Mouse (Mus musculus): ENCODE results near the gene Anapc2.
A peak's percentile ranks its signal among the peaks of the same experiment; 100 is the strongest.

Gene Anapc2

DNA sequence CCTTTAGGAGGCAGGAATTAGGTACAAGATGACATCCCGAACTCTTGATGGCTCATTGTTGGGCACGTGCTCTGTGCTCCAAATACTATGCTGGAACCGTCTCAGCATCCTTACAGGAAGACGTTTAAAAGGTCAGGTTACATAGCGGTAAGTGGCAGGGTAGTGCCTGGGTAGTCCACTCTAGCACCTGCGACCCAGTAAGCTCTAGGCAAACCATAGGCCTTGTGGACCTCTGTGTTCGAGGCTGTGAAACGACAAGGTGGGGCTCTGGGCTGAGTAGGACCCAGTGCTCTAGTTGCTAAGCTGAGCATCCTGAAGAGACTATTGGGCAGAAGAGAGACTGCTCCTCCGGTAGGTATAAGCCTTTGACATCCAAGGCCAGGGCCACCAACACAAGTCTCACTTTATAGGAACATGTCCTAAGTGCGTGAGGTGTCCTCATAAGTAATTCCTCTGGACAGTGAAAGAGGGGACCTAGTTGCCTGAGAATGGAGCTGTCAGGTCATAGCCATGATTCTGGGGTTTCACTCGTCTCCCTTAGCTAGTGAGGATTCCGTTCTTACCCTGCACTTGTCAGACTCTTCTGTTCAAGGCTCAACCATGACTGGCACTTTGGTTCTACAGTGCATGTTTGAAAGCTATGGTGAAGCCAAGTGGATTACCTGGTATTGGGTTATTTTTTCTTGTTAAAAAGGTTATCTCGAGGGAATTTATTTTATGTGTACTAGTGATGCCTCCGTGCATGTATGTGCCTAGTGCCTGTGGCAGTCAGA is 33.5 kb downstream of the Anapc2 start:
- no peak for DNase-seq

DNA sequence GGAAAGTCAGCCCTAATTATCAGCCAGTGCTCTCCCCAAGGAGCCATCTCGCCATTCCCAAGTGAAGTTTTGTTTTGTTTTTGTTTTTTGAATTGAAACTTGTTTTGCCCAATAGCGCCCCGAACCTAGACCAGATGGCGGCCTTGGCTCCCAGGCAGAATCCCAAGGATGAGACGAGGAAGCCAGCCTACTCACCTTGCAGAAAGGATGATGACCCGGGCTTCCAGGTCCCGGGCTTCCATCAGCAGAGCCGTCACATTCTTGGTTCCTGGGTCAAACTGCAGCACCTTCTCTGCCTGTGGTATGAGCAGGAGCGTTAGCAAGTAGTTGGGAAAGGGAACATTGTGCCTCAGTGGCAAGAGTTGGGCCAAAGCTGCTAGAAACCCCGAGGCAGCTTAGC is 37.9 kb downstream of the Anapc2 start:
- peak; percentile 59 for DNase-seq

DNA sequence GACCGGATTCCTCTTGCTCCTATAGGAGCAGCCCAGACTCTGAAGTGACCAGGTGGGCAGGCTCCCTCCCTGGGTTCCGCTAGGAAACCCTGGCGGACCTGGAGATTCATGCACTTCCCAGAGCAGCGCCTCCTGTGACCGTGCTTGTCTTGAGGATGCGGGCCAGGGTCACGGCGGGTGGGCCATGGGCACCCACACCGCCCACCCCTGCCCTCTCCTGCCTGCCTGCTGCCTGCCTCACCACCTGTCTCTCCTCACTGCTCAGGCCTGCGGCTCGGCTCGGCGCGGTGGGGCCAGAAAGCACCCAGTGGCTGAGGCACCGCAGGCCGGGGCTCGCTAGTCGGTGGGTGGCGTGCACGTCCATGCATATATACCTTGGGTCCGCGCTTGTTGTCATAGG is 38.7 kb downstream of the Anapc2 start:
- peak; percentile 63 for DNase-seq

DNA sequence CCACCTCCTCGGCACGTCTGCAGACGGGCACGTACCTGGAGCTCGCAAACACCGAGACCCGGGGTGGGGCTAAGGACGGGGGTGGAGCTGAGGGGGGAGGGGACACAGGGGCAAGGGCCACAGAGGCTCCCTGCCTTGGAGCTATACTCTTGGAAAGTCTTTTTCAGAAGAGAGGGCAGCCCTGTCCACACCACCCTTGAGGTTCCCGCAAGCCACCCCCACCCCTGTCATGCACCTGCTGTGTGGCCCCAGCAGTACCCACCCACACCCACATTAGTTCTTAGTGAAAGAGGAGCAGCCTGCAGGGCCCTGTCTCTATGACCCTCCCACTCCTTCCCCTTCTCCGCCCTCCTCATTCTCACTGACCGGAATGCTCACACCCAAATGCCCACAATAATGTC is 39.2 kb downstream of the Anapc2 start:
- peak; percentile 17 for DNase-seq

DNA sequence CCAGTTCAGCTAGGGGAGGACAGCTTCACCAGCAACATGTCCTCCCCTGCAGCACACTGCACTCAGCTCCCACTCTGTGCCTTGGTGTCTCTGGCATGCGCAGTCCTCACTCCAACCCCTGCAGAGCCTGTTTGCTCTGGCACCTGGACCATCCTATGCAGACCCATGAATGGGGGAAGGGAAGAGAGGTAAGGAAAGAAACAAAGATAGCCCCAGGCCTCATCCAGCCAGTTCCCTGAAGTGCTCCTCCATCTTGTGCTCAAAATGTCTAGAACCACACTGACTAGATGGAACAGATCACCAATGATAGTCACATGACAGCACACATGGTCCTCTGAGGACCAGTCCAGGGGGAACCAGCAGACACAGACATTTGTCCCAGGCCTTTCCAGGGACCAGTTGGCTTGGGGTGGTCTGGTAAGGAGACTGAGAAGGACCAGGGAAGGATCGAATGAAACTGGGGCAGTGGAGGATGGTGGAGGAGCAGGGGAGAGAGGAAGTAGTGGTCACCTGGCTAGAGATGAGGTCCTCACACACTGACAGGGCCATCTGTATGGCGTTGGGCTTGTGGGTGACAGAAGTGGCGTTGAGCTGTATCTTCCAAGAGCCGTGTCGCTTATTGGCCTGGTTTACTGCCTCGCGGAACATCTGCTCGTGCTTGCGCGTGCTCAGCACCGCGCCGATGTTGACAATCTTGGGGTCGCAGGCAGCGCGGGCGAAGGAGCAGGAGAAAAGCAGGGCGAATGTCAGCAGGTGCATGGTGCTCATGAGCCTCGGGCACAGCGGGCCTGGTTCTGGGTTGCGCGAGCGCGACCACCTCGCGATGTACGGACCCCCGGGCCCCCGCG is 46.1 kb downstream of the Anapc2 start:
- peak; percentile 83 for DNase-seq

DNA sequence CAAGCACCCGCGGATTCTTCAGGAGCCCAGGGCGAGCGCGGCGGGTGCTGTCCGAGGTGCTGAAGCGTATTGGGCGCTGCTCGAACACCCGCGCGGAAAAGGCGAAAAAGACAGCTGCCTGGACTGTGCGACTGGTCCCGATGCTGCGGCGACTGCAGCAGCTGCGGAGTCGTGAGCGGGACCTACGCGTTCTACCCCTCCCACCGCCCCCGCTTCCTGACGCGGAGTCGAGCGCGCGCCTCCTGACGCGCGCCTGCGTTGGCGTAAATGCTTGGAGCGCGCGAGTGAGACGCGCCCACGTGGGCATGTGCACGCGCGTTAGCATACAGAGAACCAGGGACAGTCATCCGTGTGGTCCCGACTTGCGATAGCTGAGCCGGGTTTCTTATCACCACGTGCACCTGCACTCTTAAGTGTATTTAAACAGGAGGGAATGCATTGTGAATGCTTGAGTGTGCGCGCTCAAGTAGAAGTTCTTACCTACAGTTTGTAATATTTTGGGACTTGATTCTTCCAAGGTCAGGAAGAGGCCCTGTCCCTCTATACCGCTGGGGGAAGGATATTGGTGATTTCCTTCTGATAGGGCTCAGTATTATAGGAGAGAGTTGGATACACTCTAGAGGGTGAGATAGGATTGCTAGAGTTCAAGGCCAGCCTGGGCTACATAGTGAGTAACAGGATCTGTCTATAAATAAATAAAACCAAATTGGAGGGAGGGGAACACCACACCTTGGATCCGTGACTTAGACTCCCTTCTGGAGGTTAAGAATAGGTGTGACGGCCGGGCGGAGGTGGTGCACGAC is 46.9 kb downstream of the Anapc2 start, which contains the start of gene Grin1:
Gene Grin1 (minus strand): TSS at position 217 of the 803 bp plus-strand sequence.
- peak; percentile 91 for DNase-seq

DNA sequence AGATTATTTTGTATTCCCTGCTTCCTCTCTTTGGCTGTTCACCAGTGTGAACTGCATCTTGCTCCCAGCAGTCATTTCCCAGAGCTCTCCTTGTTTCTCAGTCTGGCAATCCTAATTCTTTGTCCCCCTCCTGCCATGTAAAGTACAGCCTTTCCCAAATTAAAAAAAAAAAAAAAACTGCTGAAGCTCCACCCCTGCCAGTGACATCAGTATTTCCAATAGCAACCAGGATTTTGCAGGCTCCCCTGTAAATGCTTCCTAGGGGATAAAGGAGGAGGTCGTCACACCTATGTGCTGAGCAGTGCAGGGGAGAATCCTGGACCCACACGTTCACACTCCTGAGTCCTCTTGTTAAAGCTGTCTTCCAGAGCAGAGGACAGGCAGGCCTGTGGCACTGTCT is 47.8 kb downstream of the Anapc2 start:
- DNase-seq: no peak

DNA sequence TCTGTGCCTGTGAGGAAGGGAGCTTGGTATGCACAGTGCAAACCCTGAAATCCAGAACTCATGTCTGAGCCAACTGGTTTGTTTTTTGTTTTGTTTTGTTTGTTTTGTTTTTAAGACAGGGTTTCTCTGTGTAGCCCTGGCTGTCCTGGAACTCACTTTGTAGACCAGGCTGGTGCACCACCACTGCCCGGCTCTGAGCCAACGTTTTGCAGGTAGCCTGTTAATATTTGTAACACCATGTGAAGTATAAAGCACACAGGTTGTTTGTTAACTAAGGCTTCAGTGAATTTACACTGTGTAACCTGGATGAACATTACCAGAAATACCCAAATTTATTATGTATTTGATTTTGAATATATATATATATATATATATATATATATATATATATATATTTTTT is 53.8 kb downstream of the Anapc2 start:
- DNase-seq: no peak

DNA sequence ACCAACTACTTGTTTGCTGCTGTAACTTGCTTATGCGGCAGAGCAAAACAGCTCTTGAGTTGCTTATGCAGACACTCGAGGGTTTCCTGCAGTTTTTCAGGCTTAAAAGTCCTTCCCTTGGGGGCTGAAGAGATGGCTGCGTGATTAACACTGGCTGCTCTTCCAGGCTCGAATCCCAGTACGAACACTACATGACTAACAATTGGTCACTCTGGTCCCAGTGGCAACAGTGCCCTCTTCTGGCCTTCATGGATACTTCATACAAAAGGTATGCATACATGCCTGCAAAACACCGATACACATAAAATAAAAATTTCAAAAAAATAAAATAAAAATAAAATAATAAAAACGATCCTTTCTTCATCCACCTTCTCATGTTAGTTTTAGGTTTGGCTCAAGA is 56.2 kb downstream of the Anapc2 start:
- no peak for DNase-seq

DNA sequence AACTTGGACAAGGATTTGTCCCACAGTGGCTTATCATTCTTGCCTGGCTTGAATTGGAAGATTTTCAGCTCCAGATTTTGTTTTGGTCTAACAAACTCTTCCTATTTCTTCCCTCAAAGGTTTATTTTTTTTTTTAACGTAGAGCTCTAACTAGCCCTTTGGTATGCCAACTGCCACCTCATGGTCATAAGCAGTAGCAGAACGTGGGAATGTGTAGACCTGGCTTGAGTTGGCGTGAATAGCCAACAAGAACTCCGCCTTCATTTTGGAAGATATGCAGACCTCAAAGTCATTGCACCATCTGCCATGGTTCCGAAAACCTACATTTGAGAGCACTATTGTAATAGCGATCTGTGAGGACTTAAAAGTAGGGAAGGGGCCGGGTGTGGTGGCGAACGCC is 59.2 kb downstream of the Anapc2 start:
- DNase-seq: no peak

DNA sequence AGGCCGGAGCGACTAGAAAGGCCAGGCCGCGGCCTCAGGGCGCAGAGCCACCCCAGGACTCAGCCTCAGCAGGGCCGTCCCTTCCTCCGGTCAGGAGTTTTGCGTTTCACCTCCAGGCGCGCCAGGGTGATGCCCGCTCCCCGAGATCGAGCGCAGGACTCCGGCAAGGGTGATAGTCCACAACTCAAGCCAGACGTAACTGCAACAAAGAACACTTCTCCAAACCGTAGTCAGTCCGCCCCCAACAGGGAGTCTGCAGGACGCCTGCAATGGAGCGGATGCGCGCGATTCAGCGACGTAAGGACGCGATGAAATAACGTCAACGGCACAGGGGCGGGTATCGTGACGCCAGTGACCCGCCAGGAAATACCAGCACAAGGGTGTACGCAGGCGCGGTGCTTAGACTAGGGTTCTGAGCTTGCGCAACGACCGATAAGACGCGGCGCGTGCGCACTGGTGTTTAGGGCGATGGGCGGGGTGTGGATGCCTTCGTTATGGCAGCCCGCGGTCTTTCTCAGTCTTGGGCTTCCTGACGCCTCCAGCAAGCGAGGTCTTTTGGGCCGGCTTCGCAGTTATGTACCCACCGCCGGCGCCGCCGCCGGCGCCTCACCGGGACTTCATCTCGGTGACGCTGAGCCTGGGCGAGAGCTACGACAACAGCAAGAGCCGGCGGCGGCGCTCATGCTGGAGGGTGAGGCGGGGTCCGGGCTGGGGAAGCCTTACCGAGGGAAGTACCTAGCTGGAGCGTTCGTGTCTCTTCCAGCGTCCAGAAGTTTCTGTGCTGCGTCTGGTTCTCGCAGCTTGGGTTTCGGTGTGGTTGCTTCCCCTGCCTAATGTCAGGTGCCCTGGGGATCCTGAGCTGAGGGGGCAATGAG is 60.2 kb downstream of the Anapc2 start, which contains the start of gene Man1b1:
Gene Man1b1 (plus strand): TSS at position 53 of the 875 bp plus-strand sequence.
- peak; percentile 99 for DNase-seq

DNA sequence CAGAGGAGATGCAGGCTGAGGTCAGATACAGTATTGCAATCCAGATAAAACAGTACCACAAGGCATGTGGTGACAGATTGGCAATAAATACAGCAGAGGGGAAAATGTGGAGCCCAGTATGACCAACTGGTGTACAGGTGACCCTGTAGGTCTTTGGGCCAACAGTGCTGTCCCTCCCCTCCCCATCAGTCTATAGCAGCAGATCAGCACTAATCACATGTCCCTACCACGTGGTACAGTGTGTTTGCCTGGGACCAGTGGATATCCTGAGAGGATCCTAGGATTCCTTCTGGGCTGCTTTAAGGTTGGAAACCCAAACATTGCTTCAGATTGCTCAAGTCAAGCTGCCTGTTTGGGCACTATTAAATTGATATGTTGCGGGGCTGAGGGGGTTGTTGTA is 61.3 kb downstream of the Anapc2 start:
- no peak for DNase-seq

Data from cerebellum, adult 9-11 months (tissue).